Mouse (Mus musculus) stomach, embryonic 16.5 days (tissue): Measurements from ENCODE around the gene Bola1. TPM values are rescaled to one million over a fixed set of nuclear protein-coding genes. Genes with fewer than 3 reads are reported as not detected.

Source experiments
- ATAC-seq: fragments of 200-750 bp; cut with Nextera tagmentation; 2 replicates; pipeline ENCODE4 v1.8.0; 2017; ENCODE audit warnings: moderate number of reproducible peaks, moderate TSS enrichment; ENCODE audit not compliant: insufficient read depth, low FRiP score
- H3K27ac ChIP-seq: fragments of 300-500 bp; sonication (generic); 2 replicates; pipeline ENCODE4 v1.5.1; 2014; ENCODE audit warnings: low read length
- H3K27me3 ChIP-seq: fragments of 300-500 bp; sonication (generic); 2 replicates; pipeline ENCODE4 v1.6.1; 2014; ENCODE audit warnings: low read length, control low read depth, mixed read lengths; ENCODE audit not compliant: control insufficient read depth, insufficient read depth
- H3K36me3 ChIP-seq: fragments of 300-500 bp; sonication (generic); 2 replicates; pipeline ENCODE4 v1.6.1; 2014; ENCODE audit warnings: low read length; ENCODE audit not compliant: control insufficient read depth, insufficient read depth
- H3K4me1 ChIP-seq: fragments of 300-500 bp; sonication (generic); 2 replicates; pipeline ENCODE4 v1.6.1; 2014; ENCODE audit warnings: low read length, control low read depth, mixed read lengths; ENCODE audit not compliant: control insufficient read depth, insufficient read depth
- H3K4me2 ChIP-seq: fragments of 300-500 bp; sonication (generic); 2 replicates; pipeline ENCODE4 v1.6.1; 2014; ENCODE audit warnings: low read depth, low read length, mixed read lengths
- H3K4me3 ChIP-seq: fragments of 300-500 bp; sonication (generic); replicated peaks from 2 replicates; pipeline ENCODE4 v1.5.1; 2014; ENCODE audit warnings: mild to moderate bottlenecking, low read length
- H3K9ac ChIP-seq: fragments of 300-500 bp; sonication (generic); 2 replicates; pipeline ENCODE4 v1.6.1; 2014; ENCODE audit warnings: low read length
- H3K9me3 ChIP-seq: fragments of 300-500 bp; sonication (generic); replicated peaks from 2 replicates; pipeline ENCODE4 v1.6.1; 2016; ENCODE audit warnings: low read length, control low read depth; ENCODE audit not compliant: control insufficient read depth
- WGBS: fragments of 180-500 bp; shearing (Covaris S2); extraction: QIAGEN DNeasy Blood & Tissue Kit; methylation state at CpG from one replicate; pipeline ENCODE4 v1.1.7; 2014; 5-methylcytosine and 5-hydroxymethylcytosine counted together
- microRNA-seq: library from miRNA; unstranded; fragments of <30 nt; microRNA quantifications from one replicate; pipeline ENCODE4, GENCODE M21; 2016
- polyA plus RNA-seq: library from polyadenylated mRNA; unstranded; fragments of >200 nt; fragmentation: Nextera tagmentation; extraction: Ambion mirVana; gene quantifications from 2 replicates; pipeline ENCODE4 v1.2.1, GENCODE M21; 2015

Gene Bola1
- polyA plus RNA-seq, 1 experiment from 2014 or later, result 50.0 TPM

DNA sequence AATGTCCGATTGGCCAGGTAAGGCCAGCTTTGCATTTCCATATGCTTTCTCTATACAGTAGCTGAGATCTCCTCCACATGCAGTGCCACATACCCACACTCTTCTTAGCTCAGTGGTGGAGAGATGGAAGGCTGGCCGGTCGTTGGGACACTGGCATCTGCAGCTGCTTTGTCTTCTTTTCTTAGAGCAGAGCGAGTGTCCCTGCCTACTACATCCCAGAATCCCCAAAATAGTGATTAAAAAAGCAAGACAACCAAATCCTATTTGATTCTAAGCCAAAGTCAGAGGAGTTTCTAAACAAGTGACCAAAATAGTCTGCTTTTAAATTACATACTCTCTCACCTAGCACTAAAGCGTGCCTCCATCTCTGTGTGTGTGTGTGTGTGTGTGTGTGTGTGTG is 66.9 kb downstream of the Bola1 start:
- 0 out of 2 replicates have a peak, but pooled peaks cover 17% of the 10 kb centered on the region for H3K36me3 ChIP-seq

DNA sequence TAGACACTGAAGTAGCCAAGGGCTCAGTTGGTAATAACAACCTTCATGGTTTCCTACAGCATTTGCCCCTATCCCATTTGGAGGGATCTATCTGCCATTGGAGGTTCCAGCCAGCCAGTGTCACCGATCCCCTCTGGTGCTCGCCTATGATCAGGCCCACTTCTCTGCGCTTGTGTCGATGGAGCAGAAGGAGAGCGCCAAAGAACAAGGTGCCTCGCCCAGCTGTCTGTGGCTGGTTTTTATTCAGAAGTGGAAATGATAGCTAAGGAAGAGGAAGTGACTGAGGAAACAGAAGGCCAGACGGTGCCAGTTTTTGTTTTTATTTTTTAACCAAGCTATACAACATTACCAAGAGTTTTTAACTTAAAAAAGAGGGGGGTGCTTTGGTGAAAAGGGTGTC is 67.7 kb downstream of the Bola1 start:
- Histone ChIP-seq H3K4me1 (peaks cover 3% of the 10 kb centered on the region; the same call in 1 of the 2 replicates), H3K27me3 (no peaks in the 10 kb centered on the region), H3K9me3 (no peaks in the 10 kb centered on the region), H3K27ac (no peak overlapping the region), H3K36me3 (0 out of 2 replicates have a peak, but pooled peaks cover 17% of the 10 kb centered on the region), H3K9ac (no peak overlapping the region), H3K4me2 (no peak overlapping the region), H3K4me3 (no peak overlapping the region)
- 82% methylated on average over 7 of the region's 7 CpGs for WGBS
- ATAC-seq, result no peak

More for the DNA sequence above, 66.9 kb downstream of the Bola1 start:
- H3K9me3 ChIP-seq, result no peaks in the 10 kb centered on the region
- no peak overlapping the region for H3K27ac ChIP-seq
- H3K4me1 ChIP-seq, result peaks cover 3% of the 10 kb centered on the region; the same call in 1 of the 2 replicates
- no peaks in the 10 kb centered on the region for H3K27me3 ChIP-seq
- ATAC-seq, result no peak
- 96% methylated on average over 5 of the region's 5 CpGs for WGBS
- H3K4me2 ChIP-seq, result no peak overlapping the region
- no peak overlapping the region for H3K4me3 ChIP-seq
- H3K9ac ChIP-seq, result no peak overlapping the region

DNA sequence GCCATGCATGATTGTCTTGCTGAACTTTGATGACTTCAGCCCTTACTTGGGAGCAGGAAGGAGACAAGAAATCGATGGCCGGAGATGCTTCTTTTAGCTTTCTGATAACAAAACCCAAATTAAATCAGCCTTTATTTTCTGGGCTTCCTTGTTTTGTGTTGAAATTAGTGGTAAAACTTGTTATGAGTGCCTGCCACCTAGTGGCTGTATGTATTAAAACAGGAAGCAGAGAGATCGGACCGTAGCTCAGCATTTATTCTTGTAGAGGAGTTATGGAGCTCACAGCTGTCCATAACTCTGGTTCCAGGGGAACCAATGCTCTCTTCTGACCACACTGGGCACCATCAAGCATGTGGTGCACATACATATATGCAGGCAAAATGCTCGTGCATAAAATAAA is 71.6 kb downstream of the Bola1 start:
- Histone ChIP-seq H3K27ac (no peak overlapping the region), H3K27me3 (no peaks in the 10 kb centered on the region), H3K36me3 (0 out of 2 replicates have a peak, but pooled peaks cover 14% of the 10 kb centered on the region), H3K9ac (0 out of 2 replicates have a peak overlapping the region, but pooled peaks have one; percentile 40), H3K4me1 (peaks cover 3% of the 10 kb centered on the region; the same call in 1 of the 2 replicates), H3K4me2 (no peak overlapping the region), H3K9me3 (no peaks in the 10 kb centered on the region), H3K4me3 (no peak overlapping the region)
- ATAC-seq, result no peak
- 11% methylated on average over 5 of the region's 5 CpGs for WGBS

Small RNAs within 50 kb of the gene (microRNA-seq; reads per million reads assigned to microRNA genes)
- gene Gm44492, result not detected
- not detected for gene Gm47311
- not detected for gene Gm47313

Other genes starting within 250 kb of the Bola1 start
- 20.6 and 25.7 TPM in 2 replicates for gene Plekho1, start 223.7 kb downstream of the Bola1 start, polyA plus RNA-seq
- 31.7 and 39.6 TPM in 2 replicates for gene Vps45, start 161.2 kb downstream of the Bola1 start, polyA plus RNA-seq
- gene Otud7b, start 115.2 kb downstream of the Bola1 start, polyA plus RNA-seq, result 11.8 and 13.1 TPM in 2 replicates
- 19.4 and 21.2 TPM in 2 replicates for gene Mtmr11, start 57.7 kb downstream of the Bola1 start, polyA plus RNA-seq
- gene Sf3b4, start 47.4 kb downstream of the Bola1 start, polyA plus RNA-seq, result 124 and 125 TPM in 2 replicates
- gene Sv2a, start 38.6 kb downstream of the Bola1 start, polyA plus RNA-seq, result 4.1 and 4.4 TPM in 2 replicates
- gene Hist2h2ab, start 156 bp upstream of the Bola1 start, polyA plus RNA-seq, result 0.92 TPM in 1 of 2 replicates, not detected in the other
- gene Hist2h2ac, start 1.2 kb upstream of the Bola1 start, polyA plus RNA-seq, result 2.9 and 6.3 TPM in 2 replicates
- 9.3 and 10.6 TPM in 2 replicates for gene Hist2h2be, start 1.4 kb upstream of the Bola1 start, polyA plus RNA-seq
- 2.6 TPM in 1 of 2 replicates, not detected in the other for gene Hist2h3c2, start 19.4 kb upstream of the Bola1 start, polyA plus RNA-seq
- 49.4 and 53.3 TPM in 2 replicates for gene Hist2h2aa2, start 20.6 kb upstream of the Bola1 start, polyA plus RNA-seq
- 19.4 and 20.8 TPM in 2 replicates for gene Hist2h2aa1, start 25.8 kb upstream of the Bola1 start, polyA plus RNA-seq
- gene Hist2h3c1, start 27.0 kb upstream of the Bola1 start, polyA plus RNA-seq, result 1.3 and 2.1 TPM in 2 replicates
- gene Hist2h4, start 43.6 kb upstream of the Bola1 start, polyA plus RNA-seq, result 7.8 and 8.6 TPM in 2 replicates
- 29.8 and 39.2 TPM in 2 replicates for gene Hist2h3b, start 48.9 kb upstream of the Bola1 start, polyA plus RNA-seq
- gene Hist2h2bb, start 50.0 kb upstream of the Bola1 start, polyA plus RNA-seq, result 7.3 and 12.4 TPM in 2 replicates
- gene Fcgr1, start 74.3 kb upstream of the Bola1 start, polyA plus RNA-seq, result 3.0 and 3.4 TPM in 2 replicates
- 0.17 and 0.29 TPM in 2 replicates for gene BC107364, start 232.6 kb upstream of the Bola1 start, polyA plus RNA-seq